Mouse (Mus musculus) thymus, adult 2 months (tissue): Measurements from ENCODE around the gene Ccdc146. TPM values are rescaled to one million over a fixed set of nuclear protein-coding genes. Genes with fewer than 3 reads are reported as not detected.
"Not testable (repeated sequence)": the region's sequence is repeated elsewhere in the genome, so short reads cannot be mapped to it uniquely, and the experiment has no call there.

Experiments used
- DNase-seq: peaks from one replicate; pipeline ENCODE4 v3.0.0; 2021
- H3K27ac ChIP-seq: fragments of 200-500 bp; 2 replicates; pipeline ENCODE4 v1.5.1; 2012; ENCODE audit warnings: low read length, control low read depth; ENCODE audit not compliant: control insufficient read depth, insufficient read depth
- H3K27me3 ChIP-seq: fragments of 200-500 bp; 2 replicates; pipeline ENCODE4 v1.6.1; 2012; ENCODE audit warnings: mild to moderate bottlenecking, low read length, moderate library complexity, mixed read lengths; ENCODE audit not compliant: control insufficient read depth, insufficient read depth
- H3K36me3 ChIP-seq: fragments of 200-500 bp; 2 replicates; pipeline ENCODE4 v1.6.1; 2012; ENCODE audit warnings: mild to moderate bottlenecking, low read length, moderate library complexity; ENCODE audit not compliant: control insufficient read depth, insufficient read depth
- H3K4me1 ChIP-seq: fragments of 200-500 bp; replicated peaks from 2 replicates; pipeline ENCODE4 v1.6.1; 2012; ENCODE audit warnings: low read length; ENCODE audit not compliant: control insufficient read depth, insufficient read depth
- H3K4me3 ChIP-seq: fragments of 200-500 bp; 2 replicates; pipeline ENCODE4 v1.5.1; 2012; ENCODE audit warnings: mild to moderate bottlenecking, low read length, control low read depth, moderate library complexity; ENCODE audit not compliant: control insufficient read depth, insufficient read depth
- CTCF ChIP-seq: fragments of 200-500 bp; IDR thresholded peaks from 2 replicates; pipeline ENCODE4 v1.5.1; 2012; ENCODE audit warnings: mild to moderate bottlenecking, control low read depth, low read length, moderate library complexity, borderline replicate concordance; ENCODE audit not compliant: control insufficient read depth, poor library complexity, insufficient read depth; ENCODE audit errors: extremely low read depth
- POLR2A ChIP-seq: fragments of 200-500 bp; IDR thresholded peaks from 2 replicates; pipeline ENCODE4 v1.6.1; 2012; ENCODE audit warnings: mild to moderate bottlenecking, low read length, control low read depth, moderate library complexity; ENCODE audit not compliant: control insufficient read depth, poor library complexity, insufficient read depth; ENCODE audit errors: extremely low read depth
- WGBS: fragments of 180-500 bp; shearing (Covaris S2); methylation state at CpG from one replicate; pipeline ENCODE4 v1.1.7; 2018; 5-methylcytosine and 5-hydroxymethylcytosine counted together
- polyA plus RNA-seq: library from polyadenylated mRNA; depleted of rRNA; stranded (reverse); fragments of >200 nt; gene quantifications from 2 replicates; pipeline ENCODE4 v1.2.3, GENCODE M21; 2012

The Ccdc146 gene
- polyA plus RNA-seq, 1 experiment, result not detected

DNA sequence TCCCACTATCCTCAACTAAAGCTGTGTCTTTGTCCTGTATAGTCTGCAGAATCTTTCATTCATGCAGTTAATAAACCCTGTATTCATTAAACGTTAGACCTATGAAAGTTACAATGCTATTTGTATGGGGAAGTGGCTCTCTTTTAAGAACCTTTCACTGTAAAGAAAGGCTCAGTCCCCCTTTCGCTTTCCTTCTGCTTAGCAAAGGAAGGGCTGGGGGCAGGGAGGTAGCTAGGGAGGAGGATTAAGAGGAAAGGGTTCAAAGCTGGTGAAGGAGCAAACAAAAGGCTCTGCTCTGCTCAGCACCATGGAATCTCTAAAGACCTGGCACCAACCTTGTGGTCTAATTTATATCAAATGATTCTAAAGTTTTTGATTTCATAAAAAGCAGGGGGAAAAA lies 57.0 kb downstream of the Ccdc146 start:
- peaks cover 1% of the 10 kb centered on the region; the same call in 1 of the 2 replicates for H3K4me1 ChIP-seq
- H3K27ac ChIP-seq, result no peak overlapping the region
- no peak for TF ChIP-seq POLR2A
- no peak for TF ChIP-seq CTCF
- H3K36me3 ChIP-seq, result no peaks in the 10 kb centered on the region
- WGBS, result 35% methylated on average over 2 of the region's 2 CpGs
- no peaks in the 10 kb centered on the region for H3K27me3 ChIP-seq
- no peak overlapping the region for H3K4me3 ChIP-seq
- no peak for DNase-seq

GRCm38 (mm10) chr5:21366338-21367053 lies 58.0 kb downstream of the Ccdc146 start:
- Histone ChIP-seq H3K4me1 (no peaks in the 10 kb centered on the region; the same call in 1 of the 2 replicates), H3K4me3 (no peak overlapping the region), H3K27me3 (no peaks in the 10 kb centered on the region), H3K27ac (no peak overlapping the region), H3K36me3 (no peaks in the 10 kb centered on the region)
- DNase-seq, result no peak
- WGBS, result 79% methylated on average over 4 of the region's 4 CpGs
- TF ChIP-seq CTCF (no peak), POLR2A (no peak)

GRCm38 (mm10) chr5:21363343-21363742 lies 61.1 kb downstream of the Ccdc146 start:
- DNase-seq, result no peak
- TF ChIP-seq POLR2A (no peak), CTCF (no peak)
- H3K27ac ChIP-seq, result no peak overlapping the region
- no peaks in the 10 kb centered on the region for H3K36me3 ChIP-seq
- H3K4me1 ChIP-seq, result no peaks in the 10 kb centered on the region; the same call in 1 of the 2 replicates
- H3K27me3 ChIP-seq, result no peaks in the 10 kb centered on the region
- 94% methylated on average over 3 of the region's 3 CpGs for WGBS
- H3K4me3 ChIP-seq, result no peak overlapping the region

DNA sequence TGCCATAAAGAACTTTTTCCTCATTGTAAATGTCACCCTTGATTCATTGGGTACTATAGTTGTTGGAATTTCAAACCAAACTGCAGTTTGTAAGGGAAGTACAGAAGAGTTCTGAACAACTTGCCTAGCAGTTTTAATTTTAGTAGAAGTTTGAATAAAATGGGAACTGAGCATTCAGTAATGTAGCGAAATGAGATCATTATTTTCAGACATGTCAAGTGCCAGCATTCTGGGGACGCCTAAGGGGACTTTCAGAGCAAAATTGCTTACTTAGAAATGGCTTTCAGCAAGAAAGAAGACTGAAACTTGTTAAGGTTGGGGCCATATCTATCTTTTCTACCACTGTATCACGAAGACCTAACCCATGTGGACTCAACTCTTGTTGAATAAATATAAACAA lies 65.8 kb downstream of the Ccdc146 start:
- no peaks in the 10 kb centered on the region for H3K27me3 ChIP-seq
- TF ChIP-seq CTCF, result no peak
- TF ChIP-seq POLR2A, result no peak
- peaks cover 7% of the 10 kb centered on the region for H3K4me1 ChIP-seq
- H3K27ac ChIP-seq, result no peak overlapping the region
- no peak for DNase-seq
- WGBS, result 89% methylated on average over 3 of the region's 3 CpGs
- H3K4me3 ChIP-seq, result no peak overlapping the region
- no peaks in the 10 kb centered on the region for H3K36me3 ChIP-seq

- TF ChIP-seq POLR2A, result no peak
- no peak for TF ChIP-seq CTCF
- DNase-seq, result no peak
- H3K4me1 ChIP-seq, result peaks cover 7% of the 10 kb centered on the region
- no peak overlapping the region for H3K27ac ChIP-seq
- no peak overlapping the region for H3K4me3 ChIP-seq
- no peaks in the 10 kb centered on the region for H3K36me3 ChIP-seq
- H3K27me3 ChIP-seq, result no peaks in the 10 kb centered on the region
Measured at GRCm38 (mm10) chr5:21351678-21352077, 72.8 kb downstream of the Ccdc146 start.

- H3K4me3 ChIP-seq, result no peak overlapping the region
- no peaks in the 10 kb centered on the region for H3K27me3 ChIP-seq
- no peak overlapping the region for H3K27ac ChIP-seq
- no peak for DNase-seq
- H3K4me1 ChIP-seq, result no peaks in the 10 kb centered on the region
- H3K36me3 ChIP-seq, result no peaks in the 10 kb centered on the region
- 97% methylated on average over 7 of the region's 7 CpGs for WGBS
- TF ChIP-seq CTCF, result no peak
- no peak for TF ChIP-seq POLR2A
Measured at GRCm38 (mm10) chr5:21348366-21348765, 76.1 kb downstream of the Ccdc146 start.

GRCm38 (mm10) chr5:21342265-21342664 lies 82.2 kb downstream of the Ccdc146 start:
- H3K4me1 ChIP-seq, H3K4me3 ChIP-seq, H3K36me3 ChIP-seq, H3K27me3 ChIP-seq, DNase-seq, H3K27ac ChIP-seq: not testable (repeated sequence)
